Mouse (Mus musculus) liver, embryonic 15.5 days (tissue): ENCODE measurements around the gene B3gnt8. TPM values are rescaled to one million over a fixed set of nuclear protein-coding genes. Genes with fewer than 3 reads are reported as not detected.

Source experiments
- ATAC-seq: fragments of 200-750 bp; cut with Nextera tagmentation; 2 replicates; pipeline ENCODE4 v1.8.0; 2017; ENCODE audit warnings: moderate number of reproducible peaks, mild to moderate bottlenecking, moderate library complexity; ENCODE audit not compliant: insufficient read depth
- H3K27ac ChIP-seq: fragments of 300-500 bp; sonication (generic); replicated peaks from 2 replicates; pipeline ENCODE4 v1.5.1; 2015; ENCODE audit warnings: mild to moderate bottlenecking, inconsistent platforms
- H3K27me3 ChIP-seq: fragments of 300-500 bp; sonication (generic); 2 replicates; pipeline ENCODE4 v1.6.1; 2015; ENCODE audit warnings: mild to moderate bottlenecking, inconsistent platforms
- H3K36me3 ChIP-seq: fragments of 300-500 bp; sonication (generic); replicated peaks from 2 replicates; pipeline ENCODE4 v1.6.1; 2015; ENCODE audit warnings: moderate library complexity, mild to moderate bottlenecking, inconsistent platforms
- H3K4me1 ChIP-seq: fragments of 300-500 bp; sonication (generic); replicated peaks from 2 replicates; pipeline ENCODE4 v1.6.1; 2015; ENCODE audit warnings: inconsistent platforms
- H3K4me2 ChIP-seq: fragments of 300-500 bp; sonication (generic); 2 replicates; pipeline ENCODE4 v1.6.1; 2015; ENCODE audit warnings: moderate library complexity, mild to moderate bottlenecking, inconsistent platforms
- H3K4me3 ChIP-seq: fragments of 300-500 bp; sonication (generic); replicated peaks from 2 replicates; pipeline ENCODE4 v1.5.1; 2015; ENCODE audit warnings: mild to moderate bottlenecking, inconsistent platforms
- H3K9ac ChIP-seq: fragments of 300-500 bp; sonication (generic); 2 replicates; pipeline ENCODE4 v1.6.1; 2015; ENCODE audit warnings: moderate library complexity, mild to moderate bottlenecking, inconsistent platforms
- H3K9me3 ChIP-seq: fragments of 300-500 bp; sonication (generic); replicated peaks from 2 replicates; pipeline ENCODE4 v1.6.1; 2016; ENCODE audit warnings: inconsistent platforms
- WGBS: fragments of 180-500 bp; shearing (Covaris S2); methylation state at CpG from one replicate; pipeline ENCODE4 v1.1.7; 2015; ENCODE audit warnings: mixed read lengths; ENCODE audit not compliant: insufficient replicate concordance; 5-methylcytosine and 5-hydroxymethylcytosine counted together
- polyA plus RNA-seq: library from polyadenylated mRNA; unstranded; fragments of >200 nt; fragmentation: Nextera tagmentation; extraction: Ambion mirVana; gene quantifications from 2 replicates; pipeline ENCODE4 v1.2.1, GENCODE M21; 2015

Gene B3gnt8
- polyA plus RNA-seq, 1 experiment from 2014 or later = 2.7 TPM

GRCm38 (mm10) chr7:25601346-25601745, 25.1 kb upstream of the B3gnt8 start:
- ATAC-seq = no peak
- no peaks in the 10 kb centered on the region for H3K27me3 ChIP-seq
- H3K36me3 ChIP-seq = no peaks in the 10 kb centered on the region
- H3K4me1 ChIP-seq = no peaks in the 10 kb centered on the region
- H3K4me2 ChIP-seq = no peak overlapping the region
- H3K9ac ChIP-seq = no peak overlapping the region
- no peak overlapping the region for H3K4me3 ChIP-seq
- H3K9me3 ChIP-seq = no peaks in the 10 kb centered on the region
- 77% methylated on average over 16 of the region's 16 CpGs for WGBS
- H3K27ac ChIP-seq = no peak overlapping the region

- Histone ChIP-seq H3K27ac (no peak overlapping the region), H3K9ac (no peak overlapping the region), H3K36me3 (no peaks in the 10 kb centered on the region), H3K4me1 (no peaks in the 10 kb centered on the region), H3K27me3 (no peaks in the 10 kb centered on the region), H3K4me2 (no peak overlapping the region), H3K4me3 (no peak overlapping the region), H3K9me3 (no peaks in the 10 kb centered on the region)
- no peak for ATAC-seq
- WGBS = 24% methylated on average over 4 of the region's 4 CpGs
These were observed 19.8 kb upstream of the B3gnt8 start for GRCm38 (mm10) chr7:25606625-25607063.

- no peak overlapping the region for H3K4me2 ChIP-seq
- no peak for ATAC-seq
- no peak overlapping the region for H3K27ac ChIP-seq
- H3K4me3 ChIP-seq = no peak overlapping the region
- H3K9ac ChIP-seq = no peak overlapping the region
- no peaks in the 10 kb centered on the region for H3K36me3 ChIP-seq
- H3K27me3 ChIP-seq = no peaks in the 10 kb centered on the region
- WGBS = 49% methylated on average over 2 of the region's 2 CpGs
- H3K4me1 ChIP-seq = no peaks in the 10 kb centered on the region
- H3K9me3 ChIP-seq = no peaks in the 10 kb centered on the region
These were observed 19.3 kb upstream of the B3gnt8 start for GRCm38 (mm10) chr7:25607196-25607595.

GRCm38 (mm10) chr7:25610056-25610455, 16.4 kb upstream of the B3gnt8 start:
- no peak overlapping the region for H3K4me3 ChIP-seq
- H3K4me2 ChIP-seq = no peak overlapping the region
- H3K36me3 ChIP-seq = no peaks in the 10 kb centered on the region
- H3K27ac ChIP-seq = no peak overlapping the region
- no peak overlapping the region for H3K9ac ChIP-seq
- H3K27me3 ChIP-seq = no peaks in the 10 kb centered on the region
- 25% methylated on average over 6 of the region's 6 CpGs for WGBS
- no peaks in the 10 kb centered on the region for H3K9me3 ChIP-seq
- H3K4me1 ChIP-seq = no peaks in the 10 kb centered on the region
- no peak for ATAC-seq

GRCm38 (mm10) chr7:25611501-25611900, 15.0 kb upstream of the B3gnt8 start:
- H3K4me2 ChIP-seq = no peak overlapping the region
- H3K27ac ChIP-seq = no peak overlapping the region
- peaks cover 2% of the 10 kb centered on the region; the same call in 1 of the 2 replicates for H3K4me1 ChIP-seq
- ATAC-seq = no peak
- H3K4me3 ChIP-seq = no peak overlapping the region
- no peak overlapping the region for H3K9ac ChIP-seq
- no peaks in the 10 kb centered on the region for H3K9me3 ChIP-seq
- H3K27me3 ChIP-seq = no peaks in the 10 kb centered on the region
- 44% methylated on average over 7 of the region's 7 CpGs for WGBS
- H3K36me3 ChIP-seq = no peaks in the 10 kb centered on the region

- H3K9ac ChIP-seq = no peak overlapping the region
- 76% methylated on average over 5 of the region's 5 CpGs for WGBS
- H3K36me3 ChIP-seq = no peaks in the 10 kb centered on the region
- no peaks in the 10 kb centered on the region for H3K9me3 ChIP-seq
- H3K27me3 ChIP-seq = no peaks in the 10 kb centered on the region
- no peak overlapping the region for H3K4me3 ChIP-seq
- no peak overlapping the region for H3K27ac ChIP-seq
- H3K4me2 ChIP-seq = no peak overlapping the region
- H3K4me1 ChIP-seq = peaks cover 7% of the 10 kb centered on the region; the same call in 1 of the 2 replicates
- no peak for ATAC-seq
These were observed 12.4 kb upstream of the B3gnt8 start for GRCm38 (mm10) chr7:25614086-25614485.

- Histone ChIP-seq H3K4me2 (no peak overlapping the region), H3K27ac (no peak overlapping the region), H3K9ac (no peak overlapping the region), H3K36me3 (no peaks in the 10 kb centered on the region), H3K9me3 (no peaks in the 10 kb centered on the region), H3K4me3 (no peak overlapping the region), H3K4me1 (peaks cover 17% of the 10 kb centered on the region), H3K27me3 (no peaks in the 10 kb centered on the region)
- 56% methylated on average over 21 of the region's 21 CpGs for WGBS
- no peak for ATAC-seq
These were observed 11.4 kb upstream of the B3gnt8 start for GRCm38 (mm10) chr7:25614831-25615705.

- WGBS = 45% methylated on average over 5 of the region's 5 CpGs
These were observed 10.8 kb upstream of the B3gnt8 start, which contains the start of gene Erich4 for GRCm38 (mm10) chr7:25615706-25616011. TSS of gene Erich4 (minus strand) at chr7:25615892.

GRCm38 (mm10) chr7:25617376-25618160, 8.9 kb upstream of the B3gnt8 start:
- H3K9ac ChIP-seq = no peak overlapping the region
- peaks cover 19% of the 10 kb centered on the region for H3K4me1 ChIP-seq
- no peak overlapping the region for H3K27ac ChIP-seq
- peaks cover 6% of the 10 kb centered on the region; the same call in 1 of the 2 replicates for H3K36me3 ChIP-seq
- 62% methylated on average over 10 of the region's 10 CpGs for WGBS
- no peak for ATAC-seq
- no peaks in the 10 kb centered on the region for H3K9me3 ChIP-seq
- H3K27me3 ChIP-seq = no peaks in the 10 kb centered on the region
- no peak overlapping the region for H3K4me3 ChIP-seq
- H3K4me2 ChIP-seq = no peak overlapping the region

More at GRCm38 (mm10) chr7:25615706-25616011, 10.8 kb upstream of the B3gnt8 start, which contains the start of gene Erich4:
- no peak; the same call in 1 of the 2 replicates for ATAC-seq
- Histone ChIP-seq H3K4me1 (peaks cover 19% of the 10 kb centered on the region), H3K36me3 (no peaks in the 10 kb centered on the region), H3K4me3 (no peak within 1 kb of the TSS), H3K9me3 (no peaks in the 10 kb centered on the region), H3K27me3 (no peaks in the 10 kb centered on the region), H3K27ac (no peak within 1 kb of the TSS), H3K4me2 (no peak within 1 kb of the TSS), H3K9ac (no peak within 1 kb of the TSS)

GRCm38 (mm10) chr7:25618865-25619721, 7.4 kb upstream of the B3gnt8 start, which contains the start of gene Dmac2:
TSS of gene Dmac2 (plus strand) at chr7:25619414.
- H3K4me2 ChIP-seq = peak within 1 kb of the TSS; percentile 81
- H3K4me3 ChIP-seq = peak within 1 kb of the TSS; percentile 72
- WGBS = under 1% methylated on average over 53 of the region's 53 CpGs
- H3K36me3 ChIP-seq = peaks cover 7% of the 10 kb centered on the region; the same call in 1 of the 2 replicates
- peak; percentile 83 for ATAC-seq
- peaks cover 19% of the 10 kb centered on the region for H3K4me1 ChIP-seq
- H3K9ac ChIP-seq = peak within 1 kb of the TSS; percentile 51
- no peak within 1 kb of the TSS for H3K27ac ChIP-seq
- H3K27me3 ChIP-seq = no peaks in the 10 kb centered on the region
- no peaks in the 10 kb centered on the region for H3K9me3 ChIP-seq
